Mouse (Mus musculus) retina, adult 2 months (tissue): ENCODE data around the gene Cnnm3.

Experiments used
- DNase-seq: peaks from one replicate; pipeline ENCODE4 v3.0.0-alpha.2; 2012; ENCODE audit warnings: low read depth, low spot score

Gene Cnnm3

DNA sequence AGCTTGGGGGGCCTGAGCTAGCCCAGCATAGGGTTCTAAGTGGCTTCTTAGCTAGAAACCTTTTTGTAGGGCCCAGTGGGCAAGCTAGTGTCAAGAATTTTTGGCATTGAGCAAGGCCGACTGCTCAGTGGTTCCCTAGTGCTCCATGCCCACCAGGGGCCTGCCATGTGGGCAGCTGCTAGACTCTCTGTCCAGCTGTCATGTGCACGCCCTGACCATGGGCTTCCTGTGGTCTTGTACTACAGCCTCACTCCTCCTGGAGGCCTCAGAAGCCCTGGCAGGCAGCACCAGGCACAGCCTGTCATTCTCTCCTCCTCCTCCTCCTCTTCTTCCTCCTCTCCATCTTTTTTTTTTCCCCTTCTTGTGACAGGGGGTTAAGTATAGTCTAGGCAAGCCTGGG is 14.4 kb upstream of the Cnnm3 start:
- DNase-seq = no peak

DNA sequence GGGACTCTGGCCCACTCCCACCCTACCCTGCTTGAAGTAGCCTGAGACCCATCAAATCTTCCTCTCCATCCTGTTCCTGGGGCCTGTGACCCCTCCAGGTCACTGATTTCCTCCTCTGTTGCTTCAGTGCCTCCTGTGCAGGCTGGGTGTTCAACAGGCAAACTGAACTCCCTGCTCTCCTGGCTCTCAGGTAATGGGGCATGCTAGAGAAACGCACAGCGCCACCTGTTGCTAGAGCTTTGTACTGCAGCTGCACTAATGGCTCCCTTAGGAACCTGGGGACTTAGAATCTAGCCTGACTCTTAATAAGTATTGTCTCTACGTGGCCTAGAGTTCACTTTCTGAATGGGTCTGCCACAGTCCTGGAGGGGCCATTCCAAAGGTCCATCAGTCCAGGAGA is 10.4 kb upstream of the Cnnm3 start:
- peak; percentile 70 for DNase-seq

DNA sequence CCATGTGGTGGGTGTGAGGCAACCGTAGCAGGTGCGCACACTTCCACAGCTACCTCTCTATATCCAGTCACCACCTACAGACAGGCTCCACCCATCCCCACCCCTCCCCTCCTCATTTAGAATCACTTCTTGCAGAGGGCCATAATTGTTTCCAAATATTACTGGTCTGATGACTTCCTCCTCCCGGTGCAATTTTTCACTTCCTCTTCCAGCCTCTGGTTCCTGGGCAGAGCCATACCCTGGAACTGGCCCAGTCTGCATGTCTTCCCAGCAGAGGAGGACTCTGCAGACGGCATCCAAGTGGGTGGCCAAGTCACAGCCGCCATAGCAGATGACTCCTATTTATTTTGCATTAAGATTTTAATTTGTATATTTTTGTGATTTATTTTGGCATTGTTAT is 3.4 kb upstream of the Cnnm3 start:
- DNase-seq = no peak

DNA sequence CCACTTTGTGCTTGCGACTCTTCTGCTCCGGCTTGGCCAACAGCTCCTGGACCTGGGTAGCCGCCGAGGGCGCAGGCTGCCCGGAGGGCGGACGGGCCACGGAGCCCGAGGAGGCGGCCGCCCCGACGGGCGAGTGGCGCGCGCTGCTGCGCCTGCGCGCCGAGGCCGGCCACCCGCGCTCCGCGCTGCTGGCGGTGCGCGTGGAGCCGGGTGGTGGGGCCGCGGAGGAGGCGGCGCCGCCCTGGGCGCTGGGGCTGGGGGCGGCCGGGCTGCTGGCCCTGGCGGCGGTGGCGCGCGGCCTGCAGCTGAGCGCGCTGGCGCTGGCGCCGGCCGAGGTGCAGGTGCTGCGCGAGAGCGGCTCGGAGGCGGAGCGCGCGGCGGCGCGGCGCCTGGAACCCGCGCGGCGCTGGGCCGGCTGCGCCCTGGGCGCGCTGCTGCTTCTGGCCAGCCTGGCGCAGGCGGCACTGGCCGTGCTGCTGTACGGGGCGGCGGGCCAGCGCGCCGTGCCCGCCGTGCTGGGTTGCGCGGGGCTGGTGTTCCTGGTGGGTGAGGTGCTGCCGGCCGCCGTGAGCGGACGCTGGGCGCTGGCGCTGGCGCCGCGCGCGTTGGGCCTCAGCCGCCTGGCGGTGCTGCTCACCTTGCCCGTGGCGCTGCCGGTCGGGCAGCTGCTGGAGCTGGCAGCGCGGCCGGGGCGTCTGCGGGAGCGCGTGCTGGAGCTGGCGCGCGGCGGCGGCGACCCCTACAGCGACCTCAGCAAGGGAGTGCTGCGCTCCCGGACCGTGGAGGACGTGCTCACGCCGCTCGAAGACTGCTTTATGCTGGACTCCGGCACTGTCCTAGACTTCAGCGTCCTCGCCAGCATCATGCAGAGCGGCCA is 660 bp downstream of the Cnnm3 start:
- no peak for DNase-seq

DNA sequence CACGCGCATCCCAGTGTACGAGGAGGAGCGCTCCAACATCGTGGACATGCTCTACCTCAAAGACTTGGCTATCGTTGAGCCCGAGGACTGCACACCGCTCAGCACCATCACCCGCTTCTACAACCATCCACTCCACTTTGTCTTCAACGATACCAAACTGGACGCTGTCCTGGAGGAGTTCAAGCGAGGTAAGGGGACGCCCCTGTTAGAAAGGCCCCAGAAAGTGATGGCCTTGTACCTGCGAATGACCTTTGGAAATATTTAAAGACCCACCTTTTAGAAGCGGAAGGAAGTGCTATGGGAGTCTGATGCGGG is 1.3 kb downstream of the Cnnm3 start:
- no peak for DNase-seq

DNA sequence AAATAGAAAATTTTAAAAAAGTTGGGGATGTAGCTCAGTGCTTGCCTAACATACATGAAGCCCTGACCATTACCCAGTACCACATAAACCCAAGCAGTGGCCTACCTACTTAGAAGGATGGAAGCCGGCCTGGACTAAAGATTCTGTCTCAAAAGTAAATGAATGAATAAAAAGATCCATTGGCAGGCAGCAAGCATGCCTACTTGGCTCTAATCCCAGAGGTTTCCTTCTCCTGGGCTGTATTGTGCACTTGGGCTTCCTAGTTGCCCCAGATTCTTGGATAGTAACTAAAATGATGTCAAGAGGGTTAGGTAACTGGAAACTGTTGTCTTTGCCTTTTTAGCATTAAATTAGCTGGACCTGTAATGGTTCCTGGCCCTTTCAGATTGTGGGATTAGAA is 1.6 kb downstream of the Cnnm3 start:
- DNase-seq = no peak

DNA sequence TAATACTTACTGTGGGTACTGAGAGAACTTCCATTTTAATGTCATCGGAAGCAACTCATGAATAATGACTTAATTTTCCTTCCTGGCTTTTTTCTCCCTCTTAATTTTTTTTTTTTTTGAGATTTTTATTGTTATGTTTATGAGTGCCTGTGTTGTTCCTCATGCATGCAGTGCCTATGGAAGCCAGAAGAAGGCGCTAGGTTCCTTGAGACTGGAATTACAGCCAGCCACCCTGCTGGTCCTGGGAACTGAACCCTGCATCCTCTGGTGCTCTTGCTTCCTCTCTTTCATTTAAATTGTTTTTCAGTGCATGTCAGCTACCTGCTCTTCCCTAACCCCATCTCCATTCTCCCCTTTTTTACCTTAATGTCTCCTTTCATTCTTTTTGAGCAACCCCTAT is 2.1 kb downstream of the Cnnm3 start:
- no peak for DNase-seq

DNA sequence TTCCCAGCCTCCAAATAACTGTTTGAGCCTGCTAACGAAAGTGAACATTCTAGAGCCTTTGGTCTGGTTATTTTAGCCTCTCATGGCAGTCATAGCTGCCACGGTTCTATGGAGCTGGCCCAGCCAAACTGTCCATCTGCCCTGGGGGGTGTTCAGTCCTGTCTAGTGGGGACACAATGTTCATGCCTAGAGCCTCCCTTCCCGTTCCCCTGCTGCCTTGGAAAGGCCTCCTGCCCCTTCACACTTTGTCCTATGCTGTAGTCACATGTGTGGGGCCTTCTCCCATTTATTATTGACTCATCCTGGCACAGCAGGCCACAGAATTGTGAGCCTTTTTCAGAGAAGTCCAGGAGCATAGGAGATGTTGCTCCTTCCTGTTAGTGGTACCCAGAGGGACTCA is 6.6 kb downstream of the Cnnm3 start:
- no peak for DNase-seq

DNA sequence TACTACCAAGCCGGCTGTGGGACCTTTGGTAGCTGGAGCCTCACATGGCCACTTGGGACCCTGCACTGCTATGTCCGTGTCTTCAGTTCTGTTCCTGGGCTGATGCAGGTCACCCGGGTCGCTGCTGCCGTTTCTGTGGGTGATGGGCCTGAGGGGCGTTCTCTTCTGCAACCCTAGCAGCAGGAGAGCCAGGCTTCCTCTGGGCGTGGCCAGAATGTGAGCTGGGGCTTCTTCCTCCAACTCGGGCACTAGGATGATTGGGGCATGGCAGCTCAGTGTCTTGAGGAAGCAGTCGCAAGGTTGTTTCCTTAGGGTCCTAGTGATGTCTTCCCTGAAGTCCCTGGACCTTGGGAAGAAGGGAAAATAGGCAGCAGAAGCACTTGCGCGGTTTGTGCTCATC is 8.0 kb downstream of the Cnnm3 start:
- no peak for DNase-seq

DNA sequence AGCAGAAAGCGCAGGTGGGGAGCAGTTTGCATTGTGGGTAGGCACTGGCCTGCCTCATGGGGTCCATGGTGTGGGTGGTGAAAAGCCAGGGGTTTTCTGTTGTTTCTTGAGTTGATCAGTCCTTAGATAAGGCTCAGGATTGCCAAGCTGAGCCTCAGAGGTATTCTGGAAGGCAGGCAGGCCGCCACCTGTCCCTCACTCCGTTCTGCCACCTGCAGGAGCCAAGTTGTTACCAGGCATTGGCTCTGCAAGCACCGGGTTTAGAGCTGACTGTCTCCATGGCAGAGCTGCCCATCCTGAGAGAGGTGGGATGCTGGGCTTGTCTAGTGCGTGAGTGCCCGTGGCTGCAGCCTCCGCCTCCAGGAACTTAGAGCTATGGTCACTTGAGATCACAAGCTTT is 10.5 kb downstream of the Cnnm3 start:
- no peak for DNase-seq

DNA sequence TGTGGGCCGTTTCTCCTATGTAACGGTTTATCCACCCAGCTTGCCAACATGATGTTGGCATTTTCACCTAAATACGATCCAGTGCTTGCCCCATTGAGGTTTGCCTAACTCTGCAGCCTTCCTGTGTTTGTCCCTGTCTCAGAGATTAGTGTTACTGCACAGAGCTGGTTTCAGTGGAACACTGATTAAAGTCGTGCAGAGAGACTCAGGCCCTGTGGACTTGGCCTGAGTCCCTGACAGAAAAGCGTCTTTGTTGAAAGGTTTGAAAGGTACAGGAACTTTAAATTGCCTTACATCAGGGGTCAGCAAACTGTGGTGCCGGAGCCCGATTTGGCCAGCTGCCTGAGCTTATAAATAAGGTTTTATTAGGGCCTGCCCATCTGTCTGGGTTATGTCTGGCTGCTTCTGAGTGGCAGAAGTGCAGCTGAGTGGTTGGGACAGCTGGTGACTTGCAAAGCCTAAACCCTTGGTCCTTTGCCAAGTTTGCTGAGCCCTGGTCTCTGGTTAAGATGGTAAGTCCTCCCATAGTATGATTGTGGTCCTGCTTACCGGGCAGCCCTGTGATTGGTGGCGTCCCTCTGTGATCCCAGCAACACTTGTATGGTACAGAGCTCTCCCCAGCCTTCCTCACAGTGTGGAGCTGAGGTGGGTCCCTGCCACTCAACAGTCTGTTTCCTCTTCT is 11.8 kb downstream of the Cnnm3 start:
- DNase-seq = peak; percentile 52

DNA sequence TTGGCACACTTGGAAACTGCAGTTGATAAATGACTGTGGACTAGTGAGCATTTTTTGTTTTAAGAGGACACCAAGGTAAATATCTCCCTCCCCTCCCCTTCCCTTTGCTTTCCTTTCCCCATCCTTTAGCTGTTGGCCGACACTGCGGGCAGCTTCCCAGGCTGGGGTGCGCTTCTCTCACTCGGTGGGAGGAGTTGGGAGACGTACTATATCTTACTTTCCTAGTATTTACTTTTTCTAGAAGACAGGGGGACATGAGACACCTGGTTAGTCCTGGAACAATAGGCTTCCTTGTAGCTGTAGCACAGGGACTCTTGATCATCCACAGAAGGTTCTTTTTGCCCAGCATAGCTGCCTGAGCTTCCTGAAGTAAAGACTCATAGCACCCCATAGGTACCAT is 12.4 kb downstream of the Cnnm3 start:
- no peak for DNase-seq

DNA sequence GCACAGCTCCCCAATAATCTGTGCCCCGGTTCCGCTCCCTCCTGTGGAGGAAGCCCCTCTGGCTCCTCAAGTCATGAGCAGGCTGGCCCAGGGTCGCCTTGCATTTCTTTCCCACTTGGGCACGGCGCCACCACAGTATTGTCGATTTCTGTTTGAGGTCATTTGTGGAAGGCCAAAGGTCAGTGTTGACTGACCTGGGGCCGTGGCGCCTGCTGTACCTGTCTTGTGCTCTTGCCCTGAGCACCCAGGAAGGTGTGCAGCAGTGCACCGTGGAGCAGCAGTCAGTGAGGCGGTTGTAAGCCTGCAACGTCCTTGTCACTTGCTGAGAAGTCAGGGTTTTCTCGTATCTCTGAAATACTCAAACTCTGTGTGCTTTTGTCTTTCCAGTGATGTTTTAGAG is 14.1 kb downstream of the Cnnm3 start:
- DNase-seq = no peak

DNA sequence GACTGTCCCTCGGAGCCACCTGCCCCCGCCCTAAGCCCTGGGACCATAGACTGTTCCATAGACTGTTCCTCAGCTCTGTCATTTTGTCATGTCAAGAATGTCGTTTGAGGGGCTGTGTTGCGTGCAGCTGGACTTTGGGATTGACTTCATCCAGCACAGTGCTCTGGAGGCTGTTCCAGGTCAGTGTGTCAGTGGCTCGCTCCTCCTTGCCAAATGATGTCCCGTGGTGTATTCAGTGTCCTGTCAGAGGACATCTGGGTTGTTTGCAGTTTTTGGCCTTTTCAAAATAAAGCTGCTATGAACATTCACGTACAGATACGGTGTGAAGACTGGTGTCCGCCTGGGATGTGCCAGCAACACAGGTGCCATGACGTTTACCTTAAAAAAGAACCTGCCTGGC is 15.2 kb downstream of the Cnnm3 start:
- DNase-seq = no peak

DNA sequence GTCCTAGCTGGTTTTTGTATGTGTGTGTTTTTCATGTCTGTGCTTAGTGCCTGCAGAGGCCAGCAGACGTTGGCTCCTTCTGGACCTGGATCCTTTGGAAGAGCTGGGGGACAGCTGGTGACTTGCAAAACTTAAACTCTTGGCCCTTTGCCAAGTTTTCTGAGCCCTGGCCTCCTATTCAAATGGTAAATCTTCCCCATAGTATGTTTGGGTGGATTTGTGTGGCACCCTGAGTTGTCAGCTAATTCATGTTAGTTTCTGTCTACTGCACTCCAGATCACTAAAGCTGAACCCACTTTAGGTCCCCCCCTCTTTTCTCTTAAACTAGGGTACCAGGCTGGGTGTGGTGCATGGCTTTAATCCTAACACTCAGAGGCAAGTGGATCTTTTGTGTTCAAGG is 16.7 kb downstream of the Cnnm3 start:
- DNase-seq = no peak

DNA sequence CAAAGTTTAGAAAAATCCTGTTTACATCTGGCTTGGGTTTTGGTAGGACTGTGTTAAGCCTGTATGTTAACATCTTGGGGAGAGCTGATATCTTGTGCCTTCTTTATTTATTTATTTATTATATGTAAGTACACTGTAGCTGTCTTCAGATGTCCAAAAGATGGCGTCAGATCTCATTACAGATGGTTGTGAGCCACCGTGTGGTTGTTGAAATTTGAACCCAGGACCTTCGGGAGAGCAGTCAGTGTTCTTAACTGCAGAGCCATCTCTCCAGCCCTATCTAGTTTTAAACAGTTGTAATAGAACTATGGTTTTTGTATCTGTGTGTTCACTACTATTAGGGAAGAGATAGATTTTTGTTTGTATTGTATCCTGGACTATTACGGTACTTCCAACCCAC is 17.6 kb downstream of the Cnnm3 start:
- no peak for DNase-seq

DNA sequence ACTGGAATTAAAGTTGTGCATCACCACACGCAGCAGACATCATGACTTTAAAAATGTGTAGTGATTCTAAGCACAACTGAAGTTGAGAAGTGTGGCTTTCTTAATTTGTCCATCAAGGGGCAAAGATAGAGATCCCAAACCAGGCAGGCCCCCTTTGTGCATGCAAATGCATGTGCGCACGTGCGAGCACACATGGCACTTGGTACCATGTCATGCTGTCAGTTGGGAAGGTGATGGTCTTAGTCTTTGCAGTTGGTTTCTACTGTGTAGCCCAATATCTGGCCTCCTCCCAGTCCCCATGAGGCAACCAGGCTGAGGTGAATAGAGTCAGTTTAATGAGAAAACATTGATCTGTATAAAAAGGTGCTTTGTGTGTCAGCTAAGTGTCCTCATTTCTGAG is 18.2 kb downstream of the Cnnm3 start:
- no peak for DNase-seq

DNA sequence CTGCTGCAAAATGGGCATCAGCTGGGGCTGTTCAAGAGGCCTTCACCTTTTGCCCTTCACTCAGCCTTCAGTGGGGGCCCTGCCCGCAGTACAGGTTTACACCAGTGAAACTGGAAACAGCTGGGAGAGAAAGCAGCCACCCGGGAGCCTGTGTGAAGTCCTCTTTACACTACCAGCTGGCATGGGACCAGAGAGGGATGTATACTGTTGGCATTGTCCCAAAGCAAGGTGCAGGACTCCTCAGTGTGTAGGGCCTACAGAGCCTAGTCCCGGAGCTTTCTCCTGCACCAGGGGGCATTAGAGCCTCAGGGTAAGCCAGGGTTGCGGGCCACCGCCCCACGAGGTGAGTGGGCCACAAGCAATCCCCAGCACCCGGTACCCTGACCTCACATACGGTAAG is 18.8 kb downstream of the Cnnm3 start:
- no peak for DNase-seq

DNA sequence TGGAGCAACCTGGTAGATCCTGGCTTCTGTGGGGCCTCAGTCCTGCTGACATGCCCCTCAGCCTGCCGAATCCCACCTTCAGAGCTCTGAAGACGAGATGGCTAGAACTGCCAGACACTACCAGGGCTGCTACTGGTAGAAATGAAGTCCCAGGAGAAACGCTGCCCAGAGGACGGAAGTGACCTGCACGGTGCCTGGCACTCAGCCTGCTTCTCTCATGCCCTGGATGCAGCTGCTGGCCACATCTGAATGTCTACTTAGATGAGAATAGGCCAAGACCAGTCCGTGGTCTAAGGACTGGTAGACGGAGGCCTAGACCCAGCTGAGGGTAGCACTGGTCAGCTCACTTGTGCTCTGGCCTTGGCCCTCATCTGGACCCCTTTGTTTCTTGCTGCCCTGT is 19.3 kb downstream of the Cnnm3 start:
- DNase-seq = no peak

DNA sequence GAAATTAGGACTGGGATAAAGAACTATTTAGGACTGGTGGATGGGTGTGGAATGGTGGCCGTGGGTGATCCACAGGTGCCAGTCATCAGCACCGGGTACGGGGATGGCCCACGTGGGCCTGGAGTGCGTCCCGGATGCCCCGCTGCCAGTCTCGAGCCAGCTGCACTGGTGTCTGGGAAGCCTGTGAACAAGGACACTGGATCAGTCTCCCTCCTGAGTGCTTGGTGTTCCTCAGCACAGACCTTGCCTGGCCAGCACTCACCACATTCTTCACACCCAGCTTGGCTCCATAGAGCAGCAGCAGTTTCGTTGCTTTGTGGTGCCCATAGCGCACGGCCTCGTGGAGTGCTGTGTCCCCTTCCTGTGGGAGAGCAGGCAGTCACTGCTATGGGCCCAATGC is 19.8 kb downstream of the Cnnm3 start:
- DNase-seq = no peak

DNA sequence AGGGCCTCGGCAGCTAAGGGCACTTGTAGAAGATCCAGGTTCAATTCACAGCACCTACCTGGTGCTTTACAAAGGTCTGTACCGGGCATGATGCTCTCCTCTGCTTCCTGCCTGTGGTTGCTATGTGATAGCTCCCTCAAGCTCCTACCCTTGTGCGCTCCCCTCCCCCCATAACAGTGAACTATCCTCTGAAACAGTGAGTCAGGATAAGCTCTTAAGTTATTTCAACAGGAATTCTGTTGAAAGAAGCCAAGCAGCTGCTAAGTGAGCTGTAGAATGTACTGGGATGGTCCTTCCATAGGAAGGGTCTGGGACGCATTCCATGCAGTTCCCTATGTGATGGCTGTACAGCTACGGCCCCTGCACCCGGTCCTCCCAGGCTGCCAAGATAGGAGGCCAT is 21.9 kb downstream of the Cnnm3 start:
- DNase-seq = no peak

DNA sequence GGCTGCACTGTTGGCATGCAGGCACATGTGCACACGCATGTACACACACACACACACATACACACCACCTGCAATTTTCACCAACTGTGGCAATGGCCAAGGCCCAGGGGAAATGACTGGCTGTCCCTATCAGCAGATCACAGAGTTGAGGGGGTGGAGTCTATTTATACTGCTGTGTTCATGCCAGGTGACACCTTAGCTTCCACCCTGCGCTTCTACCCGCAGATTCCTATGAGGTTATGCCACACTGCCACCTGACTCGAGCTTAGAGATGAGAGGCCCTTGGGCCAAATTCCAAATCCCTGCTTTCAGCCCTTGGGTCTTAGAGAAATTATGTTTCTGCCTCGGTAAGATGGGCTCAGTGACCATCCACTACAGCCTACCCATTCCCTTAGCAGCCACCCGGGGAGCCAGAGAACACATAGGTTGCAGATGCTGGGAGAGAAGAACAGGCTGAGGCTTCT is 23.0 kb downstream of the Cnnm3 start:
- DNase-seq = no peak
